Mouse (Mus musculus) ES-Bruce4 (cell line): ENCODE measurements at regions not wholly inside any gene's neighbourhood (a gene's known extent, or its start where the extent isn't known, plus 50 kb on each side); places are given as distances from the start of the nearest gene placed in this dataset.

Source experiments
- CTCF ChIP-seq: IDR thresholded peaks from one replicate; pipeline ENCODE4 v1.8.1; 2011; ENCODE audit warnings: low read depth, low read length
- POLR2A ChIP-seq: IDR thresholded peaks from one replicate; pipeline ENCODE4 v1.8.1; 2011; ENCODE audit warnings: low read length; ENCODE audit not compliant: insufficient read depth

- TF ChIP-seq POLR2A: no peak
- no peak for TF ChIP-seq CTCF
Measured at GRCm38 (mm10) chr2:12007201-12007600, 229.5 kb downstream of the Ankrd16 start.
